Mouse (Mus musculus) lung, postnatal 0 days (tissue): Measurements from ENCODE around the gene Susd2.

Source experiments
- CTCF ChIP-seq: IDR thresholded peaks from 2 replicates; pipeline ENCODE4 v1.5.1; 2016; ENCODE audit warnings: antibody characterized with exemption, mild to moderate bottlenecking
- EP300 ChIP-seq: IDR thresholded peaks from 2 replicates; pipeline ENCODE4 v1.6.1; 2016; ENCODE audit warnings: antibody characterized with exemption, mild to moderate bottlenecking, control low read depth

GRCm38 (mm10) chr10:75688598-75688997 lies 44.8 kb upstream of the Susd2 start:
- no peak for TF ChIP-seq CTCF
- TF ChIP-seq EP300: no peak
